Mouse (Mus musculus) spleen, postnatal 4 days (tissue): Measurements from ENCODE around the gene Slc4a5.
A peak's percentile ranks its signal among the peaks of the same experiment; 100 is the strongest.

Experiments
- DNase-seq, 2 experiments: peaks; one replicate each; pipeline ENCODE4 v3.0.0; 2022; ENCODE audit warnings: low spot score in 2 of 2

Slc4a5 gene

GRCm38 (mm10) chr6:83233306-83233705, 13.7 kb downstream of the Slc4a5 start:
- no peak for DNase-seq

GRCm38 (mm10) chr6:83234280-83234741, 14.7 kb downstream of the Slc4a5 start:
- DNase-seq = no peak

GRCm38 (mm10) chr6:83237123-83237522, 17.5 kb downstream of the Slc4a5 start:
- no peak for DNase-seq

GRCm38 (mm10) chr6:83244422-83245061, 24.9 kb downstream of the Slc4a5 start:
- DNase-seq = no peak

- DNase-seq = no peak
Observed at GRCm38 (mm10) chr6:83245134-83245533, 25.5 kb downstream of the Slc4a5 start.

- no peak for DNase-seq
Observed at GRCm38 (mm10) chr6:83245997-83246396, 26.4 kb downstream of the Slc4a5 start.

- DNase-seq = no peak
Observed at GRCm38 (mm10) chr6:83246750-83247149, 27.1 kb downstream of the Slc4a5 start.

- DNase-seq = no peak
Observed at GRCm38 (mm10) chr6:83247153-83247552, 27.5 kb downstream of the Slc4a5 start.

- no peak for DNase-seq
Observed at GRCm38 (mm10) chr6:83254242-83254641, 34.6 kb downstream of the Slc4a5 start.

GRCm38 (mm10) chr6:83264516-83264915, 44.9 kb downstream of the Slc4a5 start:
- no peak for DNase-seq

- DNase-seq = no peak
Observed at GRCm38 (mm10) chr6:83265253-83265652, 45.6 kb downstream of the Slc4a5 start.

GRCm38 (mm10) chr6:83265653-83266052, 46.0 kb downstream of the Slc4a5 start:
- DNase-seq = no peak

GRCm38 (mm10) chr6:83267616-83268015, 48.0 kb downstream of the Slc4a5 start:
- DNase-seq = no peak

- DNase-seq = peak; percentile 47 to 75
Observed at GRCm38 (mm10) chr6:83268144-83269010, 48.7 kb downstream of the Slc4a5 start.

- no peak for DNase-seq
Observed at GRCm38 (mm10) chr6:83273733-83274132, 54.1 kb downstream of the Slc4a5 start.

GRCm38 (mm10) chr6:83277151-83277550, 57.5 kb downstream of the Slc4a5 start:
- DNase-seq = no peak

GRCm38 (mm10) chr6:83278881-83279280, 59.3 kb downstream of the Slc4a5 start:
- DNase-seq = peak in 1 of 2 experiments; percentile 36

- no peak for DNase-seq
Observed at GRCm38 (mm10) chr6:83280256-83280955, 60.8 kb downstream of the Slc4a5 start.

- no peak for DNase-seq
Observed at GRCm38 (mm10) chr6:83300447-83301229, 81.0 kb downstream of the Slc4a5 start.

- DNase-seq = no peak
Observed at GRCm38 (mm10) chr6:83301294-83301693, 81.7 kb downstream of the Slc4a5 start.

- no peak for DNase-seq
Observed at GRCm38 (mm10) chr6:83302264-83302663, 82.6 kb downstream of the Slc4a5 start.

GRCm38 (mm10) chr6:83309017-83309416, 89.4 kb downstream of the Slc4a5 start:
- no peak for DNase-seq
